Mouse (Mus musculus): Measurements from ENCODE around the gene Pramef12. TPM values are rescaled to one million over a fixed set of nuclear protein-coding genes. Genes with fewer than 3 reads are reported as not detected.
"Not testable (repeated sequence)": the region's sequence is repeated elsewhere in the genome, so short reads cannot be mapped to it uniquely, and the experiment has no call there.

Pramef12 gene
- polyA plus RNA-seq, 1 experiment = not detected

DNA sequence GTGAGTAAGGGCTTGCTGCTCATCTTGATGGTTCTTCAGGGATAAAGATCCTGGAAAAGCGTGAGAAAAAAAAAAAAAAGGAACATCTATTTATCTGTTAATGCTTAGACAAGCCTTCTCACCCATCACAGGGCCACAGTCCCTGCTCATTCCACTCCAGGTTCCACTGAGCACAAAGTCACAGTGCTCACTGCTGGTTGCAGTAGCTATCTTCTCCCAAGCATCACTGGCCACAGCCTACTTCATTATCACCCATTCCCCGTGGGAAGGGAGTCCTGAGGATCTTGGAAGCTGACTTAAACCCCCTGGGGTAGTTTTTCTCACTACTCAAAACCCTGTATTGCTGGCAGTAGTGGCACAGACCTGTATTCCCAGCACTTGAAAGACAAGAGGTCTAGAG is 30.4 kb downstream of the Pramef12 start, which contains the start of gene Pramef20:
Gene Pramef20 (minus strand): TSS at position 23 of the 400 bp plus-strand sequence.
- no peak within 1 kb of the TSS for H3K4me3 ChIP-seq
- no peaks in the 10 kb centered on the region for H3K79me2 ChIP-seq (ENCODE audit: control insufficient read depth, insufficient read depth)
- no peaks in the 10 kb centered on the region for H3K27me3 ChIP-seq (ENCODE audit: control insufficient read depth, insufficient read depth, insufficient read length)
- no peak within 1 kb of the TSS for H3K4me2 ChIP-seq (ENCODE audit: low read depth)
- no peaks in the 10 kb centered on the region for H3K36me3 ChIP-seq (ENCODE audit: control insufficient read depth, insufficient read depth)
- TF ChIP-seq POLR2AphosphoS2 (IDR thresholded peaks at IDR 0.05; ENCODE audit: insufficient read length, low read depth) (no peak), POLR2A (IDR thresholded peaks at IDR 0.05; ENCODE audit: insufficient read length, low read depth) (no peak), MYOG (IDR thresholded peaks at IDR 0.05; ENCODE audit: control insufficient read depth in 1 of 3, insufficient read depth in 1 of 3, insufficient read length in 2 of 3, low read depth in 2 of 3) (no peak), CEBPB (IDR thresholded peaks at IDR 0.05; ENCODE audit: insufficient read depth, poor library complexity, severe bottlenecking) (no peak), MYOD1 (IDR thresholded peaks at IDR 0.05; ENCODE audit: control insufficient read depth in 1 of 3, insufficient read length in 2 of 3, low read depth in 2 of 3) (no peak), E2F4 (IDR thresholded peaks at IDR 0.05; ENCODE audit: insufficient read depth) (no peak), SRF (IDR thresholded peaks at IDR 0.05; ENCODE audit: control insufficient read depth, insufficient read length, low read depth) (no peak), TCF3 (IDR thresholded peaks at IDR 0.05; ENCODE audit: insufficient read length, low read depth) (no peak), TCF12 (IDR thresholded peaks at IDR 0.05; ENCODE audit: insufficient read depth, poor library complexity, severe bottlenecking) (no peak), USF1 (IDR thresholded peaks at IDR 0.05; ENCODE audit: low read depth) (no peak)
- no peak within 1 kb of the TSS for H3ac ChIP-seq (ENCODE audit: control insufficient read depth, insufficient read length)

DNA sequence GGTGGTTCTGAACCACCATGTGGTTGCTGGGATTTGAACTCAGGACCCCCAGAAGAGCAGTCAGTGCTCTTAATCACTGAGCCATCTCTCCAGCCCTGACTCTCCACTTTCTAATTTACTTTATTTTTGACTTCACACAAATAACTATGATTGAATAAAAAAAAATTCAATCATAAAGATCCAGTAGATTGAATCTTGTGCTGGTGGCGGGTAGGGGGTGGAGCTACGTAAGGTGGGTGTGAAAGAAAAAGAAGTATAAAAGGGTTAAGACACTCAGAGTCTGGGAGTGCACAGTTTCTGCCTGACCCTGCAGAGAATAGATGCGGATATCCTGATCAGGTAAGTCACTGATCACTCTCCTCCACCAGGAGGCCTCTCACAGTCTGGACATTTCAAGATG is 50.6 kb downstream of the Pramef12 start, which contains the start of gene Gm13119:
Gene Gm13119 (plus strand): TSS at position 301 of the 400 bp plus-strand sequence.
- H3K36me3 ChIP-seq (ENCODE audit: control insufficient read depth, insufficient read depth); H3K4me3 ChIP-seq; H3K79me2 ChIP-seq (ENCODE audit: control insufficient read depth, insufficient read depth); H3ac ChIP-seq (ENCODE audit: control insufficient read depth, insufficient read length); H3K4me2 ChIP-seq (ENCODE audit: low read depth); H3K27me3 ChIP-seq (ENCODE audit: control insufficient read depth, insufficient read depth, insufficient read length): not testable (repeated sequence)

Other genes with a start within 250 kb of the Pramef12 start
- gene Oog3, start 245.8 kb downstream of the Pramef12 start, polyA plus RNA-seq (2012; fragmentation: generic; extraction: Trizol) = not detected
- gene Oog2, start 217.7 kb downstream of the Pramef12 start, polyA plus RNA-seq (2012; fragmentation: generic; extraction: Trizol) = not detected
- gene C87977, start 195.1 kb downstream of the Pramef12 start, polyA plus RNA-seq (2012; fragmentation: generic; extraction: Trizol) = not detected
- gene Pramel5, start 128.0 kb downstream of the Pramef12 start, polyA plus RNA-seq (2012; fragmentation: generic; extraction: Trizol) = not detected
- not detected for gene Gm13128, start 78.2 kb downstream of the Pramef12 start, polyA plus RNA-seq (2012; fragmentation: generic; extraction: Trizol)
- gene Gm13119, start 50.5 kb downstream of the Pramef12 start, polyA plus RNA-seq (2012; fragmentation: generic; extraction: Trizol) = not detected
- gene Pramef20, start 30.5 kb downstream of the Pramef12 start, polyA plus RNA-seq (2012; fragmentation: generic; extraction: Trizol) = not detected
- not detected for gene 1700012P22Rik, start 30.3 kb upstream of the Pramef12 start, polyA plus RNA-seq (2012; fragmentation: generic; extraction: Trizol)
- gene Gm9944, start 44.9 kb upstream of the Pramef12 start, polyA plus RNA-seq (2012; fragmentation: generic; extraction: Trizol) = not detected
- gene Aadacl3, start 55.3 kb upstream of the Pramef12 start, polyA plus RNA-seq (2012; fragmentation: generic; extraction: Trizol) = not detected
- gene 9430007A20Rik, start 111.4 kb upstream of the Pramef12 start, polyA plus RNA-seq (2012; fragmentation: generic; extraction: Trizol) = not detected
- gene Gm13124, start 156.7 kb upstream of the Pramef12 start, polyA plus RNA-seq (2012; fragmentation: generic; extraction: Trizol) = not detected
- not detected for gene Aadacl4, start 205.2 kb upstream of the Pramef12 start, polyA plus RNA-seq (2012; fragmentation: generic; extraction: Trizol)